Mouse (Mus musculus): ENCODE results near the gene Urb2. TPM values are rescaled to one million over a fixed set of nuclear protein-coding genes. Genes with fewer than 3 reads are reported as not detected.
A peak's percentile ranks its signal among the peaks of the same experiment; 100 is the strongest.

The Urb2 gene
- total and polyA plus RNA-seq, 3 experiments: 3.8 to 19.5 (median 19.4) TPM

DNA sequence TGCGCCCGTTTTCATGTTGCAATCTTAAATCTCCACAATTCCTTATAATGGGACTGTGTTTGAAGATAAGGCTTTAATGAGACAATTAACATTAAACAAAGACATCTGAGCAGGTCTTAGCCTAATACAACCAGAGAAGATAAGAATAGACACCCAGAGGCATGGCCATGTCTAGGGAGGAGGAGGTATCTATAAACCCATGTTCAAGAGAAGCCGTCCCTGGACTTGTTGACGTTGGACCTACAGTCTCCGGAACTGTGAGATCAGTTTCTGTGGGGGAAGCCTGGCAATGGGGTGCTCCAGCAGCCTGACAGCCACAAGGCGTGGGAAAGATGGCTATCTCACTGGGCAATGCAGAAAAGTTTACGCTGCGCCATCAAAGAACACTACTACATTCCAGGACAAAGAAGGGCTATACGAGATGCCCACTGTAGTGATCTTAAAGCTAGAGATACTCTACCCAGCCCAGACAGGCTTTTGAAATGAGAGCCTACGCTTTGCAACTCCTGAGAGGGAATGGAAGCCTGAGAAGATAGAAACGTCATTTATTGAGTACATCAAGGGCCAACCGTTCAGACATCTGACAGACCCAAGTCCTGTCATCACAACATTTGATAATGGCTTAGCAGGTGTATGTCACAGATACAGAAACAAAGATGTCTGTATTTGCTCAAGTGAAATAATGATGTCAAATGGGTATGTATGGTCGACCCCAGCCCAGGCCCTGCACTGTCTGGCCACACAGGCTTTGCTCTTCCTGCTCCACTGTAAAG is 30.8 kb upstream of the Urb2 start:
- Histone ChIP-seq H3K9me3 (replicated peaks) (no peaks in the 10 kb centered on the region), H3K4me3 (ENCODE audit: low read depth, low read length) (peak overlapping the region; percentile 37; the same call in 1 of the 2 replicates), H3K4me1 (ENCODE audit: insufficient read depth, low read depth, low read length) (peaks cover 75% of the 10 kb centered on the region), H3K27me3 (ENCODE audit: insufficient read depth, low read length) (no peaks in the 10 kb centered on the region), H3K36me3 (replicated peaks) (peaks cover 40% of the 10 kb centered on the region)
- DNase-seq (ENCODE audit: low spot score): peak; percentile 73
- ATAC-seq (ENCODE audit: extremely low read depth, insufficient number of reproducible peaks, low FRiP score, poor library complexity, severe bottlenecking): peak; percentile 79
- TF ChIP-seq POLR2AphosphoS5 (IDR thresholded peaks at IDR 0.05; ENCODE audit: insufficient replicate concordance, low read depth, low read length): no peak
- TF ChIP-seq GATA1 (IDR thresholded peaks at IDR 0.05; ENCODE audit: borderline replicate concordance, low read length): no peak
- no peak for TF ChIP-seq CTCF (IDR thresholded peaks at IDR 0.05; ENCODE audit: low read depth, low read length)
- peak; percentile 87 for TF ChIP-seq TAL1 (conservative IDR thresholded peaks at IDR 0.05; ENCODE audit: low read depth, low read length)
- peak; percentile 87; the same call in 1 of the 2 replicates for TF ChIP-seq GATA2 (IDR thresholded peaks at IDR 0.05; ENCODE audit: borderline replicate concordance, low read depth, low read length)

GRCm38 (mm10) chr8:123992587-123992986 is 28.7 kb upstream of the Urb2 start:
- H3K9me3 ChIP-seq (replicated peaks): no peaks in the 10 kb centered on the region
- H3K4me1 ChIP-seq (ENCODE audit: insufficient read depth, low read depth, low read length): peaks cover 55% of the 10 kb centered on the region
- H3K4me3 ChIP-seq (ENCODE audit: low read depth, low read length): no peak overlapping the region
- no peaks in the 10 kb centered on the region for H3K27me3 ChIP-seq (ENCODE audit: insufficient read depth, low read length)
- ATAC-seq (ENCODE audit: extremely low read depth, insufficient number of reproducible peaks, low FRiP score, poor library complexity, severe bottlenecking): no peak
- DNase-seq (ENCODE audit: low spot score): no peak
- TF ChIP-seq TAL1 (conservative IDR thresholded peaks at IDR 0.05; ENCODE audit: low read depth, low read length) (no peak), CTCF (IDR thresholded peaks at IDR 0.05; ENCODE audit: low read depth, low read length) (no peak), GATA2 (IDR thresholded peaks at IDR 0.05; ENCODE audit: borderline replicate concordance, low read depth, low read length) (no peak), POLR2AphosphoS5 (IDR thresholded peaks at IDR 0.05; ENCODE audit: insufficient replicate concordance, low read depth, low read length) (no peak), GATA1 (IDR thresholded peaks at IDR 0.05; ENCODE audit: borderline replicate concordance, low read length) (no peak)
- H3K36me3 ChIP-seq (replicated peaks): peaks cover 48% of the 10 kb centered on the region

GRCm38 (mm10) chr8:123993597-123993996 is 27.7 kb upstream of the Urb2 start:
- Histone ChIP-seq H3K9me3 (replicated peaks) (no peaks in the 10 kb centered on the region), H3K4me1 (ENCODE audit: insufficient read depth, low read depth, low read length) (peaks cover 49% of the 10 kb centered on the region), H3K4me3 (ENCODE audit: low read depth, low read length) (no peak overlapping the region), H3K27me3 (ENCODE audit: insufficient read depth, low read length) (no peaks in the 10 kb centered on the region), H3K36me3 (replicated peaks) (peaks cover 57% of the 10 kb centered on the region)
- no peak for ATAC-seq (ENCODE audit: extremely low read depth, insufficient number of reproducible peaks, low FRiP score, poor library complexity, severe bottlenecking)
- TF ChIP-seq GATA2 (IDR thresholded peaks at IDR 0.05; ENCODE audit: borderline replicate concordance, low read depth, low read length): no peak
- no peak for TF ChIP-seq CTCF (IDR thresholded peaks at IDR 0.05; ENCODE audit: low read depth, low read length)
- no peak for TF ChIP-seq POLR2AphosphoS5 (IDR thresholded peaks at IDR 0.05; ENCODE audit: insufficient replicate concordance, low read depth, low read length)
- TF ChIP-seq TAL1 (conservative IDR thresholded peaks at IDR 0.05; ENCODE audit: low read depth, low read length): no peak
- no peak for TF ChIP-seq GATA1 (IDR thresholded peaks at IDR 0.05; ENCODE audit: borderline replicate concordance, low read length)
- no peak for DNase-seq (ENCODE audit: low spot score)

DNA sequence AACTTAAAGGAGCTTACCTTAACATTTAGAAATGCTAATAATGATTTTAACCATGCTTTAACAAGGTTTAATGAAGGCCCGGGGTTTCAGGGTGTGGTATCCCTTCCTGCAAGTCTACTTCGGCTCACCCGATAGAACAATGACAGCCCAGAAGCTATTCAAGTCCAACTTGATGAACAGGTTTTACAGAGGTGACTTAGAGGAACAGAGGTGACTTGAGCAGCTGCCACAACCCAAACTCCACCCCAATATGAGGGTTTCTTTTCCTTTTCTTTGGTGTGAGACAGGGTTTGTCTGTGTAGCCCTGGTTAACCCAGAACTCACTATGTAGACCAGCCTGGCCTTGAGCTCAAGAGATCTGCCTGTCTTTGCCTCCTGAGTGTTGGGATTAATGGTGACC is 27.3 kb upstream of the Urb2 start:
- no peaks in the 10 kb centered on the region for H3K9me3 ChIP-seq (replicated peaks)
- H3K4me1 ChIP-seq (ENCODE audit: insufficient read depth, low read depth, low read length): peaks cover 47% of the 10 kb centered on the region
- TF ChIP-seq CTCF (IDR thresholded peaks at IDR 0.05; ENCODE audit: low read depth, low read length) (no peak), TAL1 (conservative IDR thresholded peaks at IDR 0.05; ENCODE audit: low read depth, low read length) (no peak), GATA1 (IDR thresholded peaks at IDR 0.05; ENCODE audit: borderline replicate concordance, low read length) (no peak), POLR2AphosphoS5 (IDR thresholded peaks at IDR 0.05; ENCODE audit: insufficient replicate concordance, low read depth, low read length) (no peak), GATA2 (IDR thresholded peaks at IDR 0.05; ENCODE audit: borderline replicate concordance, low read depth, low read length) (no peak)
- H3K4me3 ChIP-seq (ENCODE audit: low read depth, low read length): no peak overlapping the region
- ATAC-seq (ENCODE audit: extremely low read depth, insufficient number of reproducible peaks, low FRiP score, poor library complexity, severe bottlenecking) (no peak), DNase-seq (ENCODE audit: low spot score) (no peak)
- H3K27me3 ChIP-seq (ENCODE audit: insufficient read depth, low read length): no peaks in the 10 kb centered on the region
- H3K36me3 ChIP-seq (replicated peaks): peaks cover 61% of the 10 kb centered on the region

DNA sequence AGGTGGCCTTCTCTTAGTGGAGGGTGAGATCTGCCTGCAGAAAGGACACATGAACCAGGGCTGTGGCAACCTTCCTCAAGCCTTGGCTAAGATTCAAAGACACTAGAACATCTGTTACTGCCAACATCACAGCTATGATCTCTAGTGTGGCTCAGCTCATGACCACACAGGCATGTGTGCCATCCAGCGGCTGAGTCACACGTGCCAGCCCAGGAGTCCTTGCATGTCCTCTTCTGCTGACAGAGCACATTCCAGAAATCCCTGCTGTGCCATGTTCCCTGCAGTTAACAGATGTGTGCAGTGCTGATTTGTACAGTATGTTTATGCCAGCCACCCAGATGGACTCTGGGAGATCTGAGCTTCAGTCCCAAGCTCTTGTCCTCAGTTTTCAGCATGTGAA is 21.7 kb upstream of the Urb2 start:
- Histone ChIP-seq H3K4me3 (ENCODE audit: low read depth, low read length) (no peak overlapping the region), H3K36me3 (replicated peaks) (peaks cover 95% of the 10 kb centered on the region), H3K27me3 (ENCODE audit: insufficient read depth, low read length) (no peaks in the 10 kb centered on the region), H3K4me1 (ENCODE audit: insufficient read depth, low read depth, low read length) (peaks cover 32% of the 10 kb centered on the region), H3K9me3 (replicated peaks) (no peaks in the 10 kb centered on the region)
- no peak; the same call in 1 of the 2 replicates for ATAC-seq (ENCODE audit: extremely low read depth, insufficient number of reproducible peaks, low FRiP score, poor library complexity, severe bottlenecking)
- no peak for TF ChIP-seq GATA2 (IDR thresholded peaks at IDR 0.05; ENCODE audit: borderline replicate concordance, low read depth, low read length)
- TF ChIP-seq CTCF (IDR thresholded peaks at IDR 0.05; ENCODE audit: low read depth, low read length): no peak
- no peak for DNase-seq (ENCODE audit: low spot score)

- DNase-seq (ENCODE audit: low spot score) (no peak), ATAC-seq (ENCODE audit: extremely low read depth, insufficient number of reproducible peaks, low FRiP score, poor library complexity, severe bottlenecking) (no peak)
- TF ChIP-seq CTCF (IDR thresholded peaks at IDR 0.05; ENCODE audit: low read depth, low read length): no peak
- TF ChIP-seq POLR2AphosphoS5 (IDR thresholded peaks at IDR 0.05; ENCODE audit: insufficient replicate concordance, low read depth, low read length): no peak
- TF ChIP-seq GATA2 (IDR thresholded peaks at IDR 0.05; ENCODE audit: borderline replicate concordance, low read depth, low read length): no peak
- TF ChIP-seq TAL1 (conservative IDR thresholded peaks at IDR 0.05; ENCODE audit: low read depth, low read length): no peak
- TF ChIP-seq GATA1 (IDR thresholded peaks at IDR 0.05; ENCODE audit: borderline replicate concordance, low read length): no peak
- Histone ChIP-seq H3K27me3 (ENCODE audit: insufficient read depth, low read length) (no peaks in the 10 kb centered on the region), H3K36me3 (replicated peaks) (peaks cover 99% of the 10 kb centered on the region), H3K9me3 (replicated peaks) (no peaks in the 10 kb centered on the region), H3K4me1 (ENCODE audit: insufficient read depth, low read depth, low read length) (peaks cover 27% of the 10 kb centered on the region), H3K4me3 (ENCODE audit: low read depth, low read length) (no peak overlapping the region)
These were observed 18.7 kb upstream of the Urb2 start for GRCm38 (mm10) chr8:124002546-124003108.

Data from G1E (cell line).